Mouse (Mus musculus): ENCODE results near the gene Asic2. TPM values are rescaled to one million over a fixed set of nuclear protein-coding genes. Genes with fewer than 3 reads are reported as not detected.

Asic2 gene
- total RNA-seq, 2 experiments from 2014 or later, result not detected

GRCm38 (mm10) chr11:80889336-80890063 is 1078.8 kb downstream of the Asic2 start:
- no peak for ATAC-seq (ENCODE audit: poor library complexity, severe bottlenecking)

GRCm38 (mm10) chr11:80887021-80887420 is 1081.2 kb downstream of the Asic2 start:
- no peak for ATAC-seq (ENCODE audit: poor library complexity, severe bottlenecking)

GRCm38 (mm10) chr11:80886365-80886764 is 1081.9 kb downstream of the Asic2 start:
- ATAC-seq (ENCODE audit: poor library complexity, severe bottlenecking), result no peak

- ATAC-seq (ENCODE audit: poor library complexity, severe bottlenecking), result no peak
Observed at GRCm38 (mm10) chr11:80884521-80885231, 1083.6 kb downstream of the Asic2 start.

GRCm38 (mm10) chr11:80882229-80882810 is 1085.9 kb downstream of the Asic2 start:
- ATAC-seq (ENCODE audit: poor library complexity, severe bottlenecking), result no peak

- ATAC-seq (ENCODE audit: poor library complexity, severe bottlenecking), result no peak
Observed at GRCm38 (mm10) chr11:80878026-80878425, 1090.2 kb downstream of the Asic2 start.

- no peak for ATAC-seq (ENCODE audit: poor library complexity, severe bottlenecking)
Observed at GRCm38 (mm10) chr11:80877131-80877651, 1091.1 kb downstream of the Asic2 start.

GRCm38 (mm10) chr11:80872509-80873474 is 1095.5 kb downstream of the Asic2 start:
- peak; percentile 54; the same call in 1 of the 2 replicates for ATAC-seq (ENCODE audit: poor library complexity, severe bottlenecking)

GRCm38 (mm10) chr11:80868039-80868438 is 1100.2 kb downstream of the Asic2 start:
- ATAC-seq (ENCODE audit: poor library complexity, severe bottlenecking), result no peak

GRCm38 (mm10) chr11:80862941-80863340 is 1105.3 kb downstream of the Asic2 start:
- ATAC-seq (ENCODE audit: poor library complexity, severe bottlenecking), result no peak

GRCm38 (mm10) chr11:80858065-80858464 is 1110.2 kb downstream of the Asic2 start, which contains the start of gene Spaca3:
Gene Spaca3 (plus strand): TSS chr11:80858365.
- no peak for ATAC-seq (ENCODE audit: poor library complexity, severe bottlenecking)

GRCm38 (mm10) chr11:80856827-80857226 is 1111.4 kb downstream of the Asic2 start:
- no peak for ATAC-seq (ENCODE audit: poor library complexity, severe bottlenecking)

GRCm38 (mm10) chr11:80854908-80855307 is 1113.3 kb downstream of the Asic2 start:
- no peak for ATAC-seq (ENCODE audit: poor library complexity, severe bottlenecking)

- no peak for ATAC-seq (ENCODE audit: poor library complexity, severe bottlenecking)
Observed at GRCm38 (mm10) chr11:80854430-80854829, 1113.8 kb downstream of the Asic2 start.

GRCm38 (mm10) chr11:80853014-80853413 is 1115.2 kb downstream of the Asic2 start:
- no peak for ATAC-seq (ENCODE audit: poor library complexity, severe bottlenecking)

- no peak for ATAC-seq (ENCODE audit: poor library complexity, severe bottlenecking)
Observed at GRCm38 (mm10) chr11:80851859-80852258, 1116.4 kb downstream of the Asic2 start.

GRCm38 (mm10) chr11:80848131-80848530 is 1120.1 kb downstream of the Asic2 start:
- no peak for ATAC-seq (ENCODE audit: poor library complexity, severe bottlenecking)

GRCm38 (mm10) chr11:80846115-80846514 is 1122.1 kb downstream of the Asic2 start:
- ATAC-seq (ENCODE audit: poor library complexity, severe bottlenecking), result no peak

GRCm38 (mm10) chr11:80845486-80845885 is 1122.8 kb downstream of the Asic2 start:
- ATAC-seq (ENCODE audit: poor library complexity, severe bottlenecking), result no peak

GRCm38 (mm10) chr11:80843435-80843834 is 1124.8 kb downstream of the Asic2 start:
- no peak for ATAC-seq (ENCODE audit: poor library complexity, severe bottlenecking)
